Mouse (Mus musculus): ENCODE measurements around the gene Rbfox3. TPM values are rescaled to one million over a fixed set of nuclear protein-coding genes. Genes with fewer than 3 reads are reported as not detected.

The Rbfox3 gene
- polyA plus RNA-seq, 1 experiment from 2014 or later, result 55.2 TPM

GRCm38 (mm10) chr11:118888426-118888825, 23.0 kb downstream of the Rbfox3 start:
- ATAC-seq (ENCODE audit: low FRiP score), result no peak
- Histone ChIP-seq H3K4me3 (no peak overlapping the region), H3K4me2 (no peak overlapping the region), H3K9ac (no peak overlapping the region), H3K4me1 (replicated peaks) (peaks cover 37% of the 10 kb centered on the region), H3K36me3 (peaks cover 4% of the 10 kb centered on the region; the same call in 1 of the 2 replicates), H3K27ac (no peak overlapping the region), H3K9me3 (no peaks in the 10 kb centered on the region), H3K27me3 (no peaks in the 10 kb centered on the region)
- WGBS, result 81% methylated on average over 8 of the region's 8 CpGs

- peaks cover 40% of the 10 kb centered on the region for H3K4me1 ChIP-seq (replicated peaks)
- ATAC-seq (ENCODE audit: low FRiP score), result 0 out of 2 replicates have a peak, but pooled peaks have one; percentile 33
- H3K27ac ChIP-seq, result no peak overlapping the region
- H3K27me3 ChIP-seq, result no peaks in the 10 kb centered on the region
- H3K9me3 ChIP-seq, result no peaks in the 10 kb centered on the region
- no peak overlapping the region for H3K4me2 ChIP-seq
- H3K36me3 ChIP-seq, result peaks cover 4% of the 10 kb centered on the region; the same call in 1 of the 2 replicates
- no peak overlapping the region for H3K4me3 ChIP-seq
- no peak overlapping the region for H3K9ac ChIP-seq
Observed at GRCm38 (mm10) chr11:118887206-118887605, 24.2 kb downstream of the Rbfox3 start.

- Histone ChIP-seq H3K9me3 (no peaks in the 10 kb centered on the region), H3K4me1 (replicated peaks) (peaks cover 41% of the 10 kb centered on the region), H3K36me3 (peaks cover 4% of the 10 kb centered on the region; the same call in 1 of the 2 replicates), H3K4me2 (no peak overlapping the region), H3K27ac (no peak overlapping the region), H3K27me3 (no peaks in the 10 kb centered on the region), H3K9ac (no peak overlapping the region), H3K4me3 (no peak overlapping the region)
- ATAC-seq (ENCODE audit: low FRiP score), result no peak
- 91% methylated on average over 11 of the region's 11 CpGs for WGBS
Observed at GRCm38 (mm10) chr11:118886269-118886965, 25.0 kb downstream of the Rbfox3 start.

GRCm38 (mm10) chr11:118885604-118886003, 25.8 kb downstream of the Rbfox3 start:
- Histone ChIP-seq H3K9ac (no peak overlapping the region), H3K27ac (no peak overlapping the region), H3K4me3 (no peak overlapping the region)

GRCm38 (mm10) chr11:118885135-118885534, 26.3 kb downstream of the Rbfox3 start:
- WGBS, result 91% methylated on average over 16 of the region's 16 CpGs
- Histone ChIP-seq H3K4me3 (no peak overlapping the region), H3K9ac (no peak overlapping the region), H3K36me3 (peaks cover 4% of the 10 kb centered on the region; the same call in 1 of the 2 replicates), H3K9me3 (no peaks in the 10 kb centered on the region), H3K27me3 (no peaks in the 10 kb centered on the region), H3K27ac (no peak overlapping the region), H3K4me1 (replicated peaks) (peaks cover 40% of the 10 kb centered on the region), H3K4me2 (no peak overlapping the region)
- ATAC-seq (ENCODE audit: low FRiP score), result no peak

More at GRCm38 (mm10) chr11:118885604-118886003, 25.8 kb downstream of the Rbfox3 start:
- H3K4me1 ChIP-seq (replicated peaks), result peaks cover 41% of the 10 kb centered on the region
- no peak overlapping the region for H3K4me2 ChIP-seq
- no peaks in the 10 kb centered on the region for H3K9me3 ChIP-seq
- WGBS, result 82% methylated on average over 8 of the region's 8 CpGs
- no peaks in the 10 kb centered on the region for H3K27me3 ChIP-seq
- peaks cover 4% of the 10 kb centered on the region; the same call in 1 of the 2 replicates for H3K36me3 ChIP-seq
- no peak for ATAC-seq (ENCODE audit: low FRiP score)

- Histone ChIP-seq H3K4me1 (replicated peaks) (peaks cover 35% of the 10 kb centered on the region), H3K4me2 (no peak overlapping the region), H3K4me3 (no peak overlapping the region), H3K9ac (no peak overlapping the region), H3K36me3 (peaks cover 4% of the 10 kb centered on the region; the same call in 1 of the 2 replicates), H3K27ac (0 out of 2 replicates have a peak overlapping the region, but pooled peaks have one; percentile 5), H3K9me3 (peaks cover 5% of the 10 kb centered on the region; the same call in 1 of the 2 replicates), H3K27me3 (no peaks in the 10 kb centered on the region)
- ATAC-seq (ENCODE audit: low FRiP score), result no peak
- 84% methylated on average over 9 of the region's 9 CpGs for WGBS
Observed at GRCm38 (mm10) chr11:118883143-118883542, 28.3 kb downstream of the Rbfox3 start.

GRCm38 (mm10) chr11:118881786-118882495, 29.5 kb downstream of the Rbfox3 start:
- H3K9me3 ChIP-seq, result peaks cover 7% of the 10 kb centered on the region; the same call in 1 of the 2 replicates
- no peak overlapping the region for H3K4me2 ChIP-seq
- peaks cover 4% of the 10 kb centered on the region; the same call in 1 of the 2 replicates for H3K36me3 ChIP-seq
- H3K9ac ChIP-seq, result no peak overlapping the region
- no peak overlapping the region for H3K4me3 ChIP-seq
- H3K4me1 ChIP-seq (replicated peaks), result peaks cover 35% of the 10 kb centered on the region
- no peaks in the 10 kb centered on the region for H3K27me3 ChIP-seq
- ATAC-seq (ENCODE audit: low FRiP score), result no peak
- H3K27ac ChIP-seq, result peak overlapping the region; percentile 1; the same call in 1 of the 2 replicates
- 25% methylated on average over 11 of the region's 11 CpGs for WGBS

GRCm38 (mm10) chr11:118879466-118880150, 31.8 kb downstream of the Rbfox3 start:
- peaks cover 55% of the 10 kb centered on the region for H3K4me1 ChIP-seq (replicated peaks)
- H3K9me3 ChIP-seq, result peaks cover 7% of the 10 kb centered on the region; the same call in 1 of the 2 replicates
- WGBS, result 95% methylated on average over 8 of the region's 8 CpGs
- H3K27ac ChIP-seq, result no peak overlapping the region
- H3K27me3 ChIP-seq, result no peaks in the 10 kb centered on the region
- H3K9ac ChIP-seq, result no peak overlapping the region
- no peak overlapping the region for H3K4me3 ChIP-seq
- H3K36me3 ChIP-seq, result no peaks in the 10 kb centered on the region
- H3K4me2 ChIP-seq, result no peak overlapping the region
- no peak for ATAC-seq (ENCODE audit: low FRiP score)

- Histone ChIP-seq H3K27me3 (no peaks in the 10 kb centered on the region), H3K9ac (no peak overlapping the region), H3K4me2 (no peak overlapping the region), H3K4me3 (no peak overlapping the region), H3K9me3 (peaks cover 7% of the 10 kb centered on the region; the same call in 1 of the 2 replicates), H3K36me3 (no peaks in the 10 kb centered on the region), H3K4me1 (replicated peaks) (peaks cover 64% of the 10 kb centered on the region), H3K27ac (no peak overlapping the region)
- 92% methylated on average over 13 of the region's 13 CpGs for WGBS
- no peak for ATAC-seq (ENCODE audit: low FRiP score)
Observed at GRCm38 (mm10) chr11:118878605-118879245, 32.7 kb downstream of the Rbfox3 start.

GRCm38 (mm10) chr11:118875243-118875897, 36.0 kb downstream of the Rbfox3 start:
- H3K9me3 ChIP-seq, result peaks cover 7% of the 10 kb centered on the region; the same call in 1 of the 2 replicates
- ATAC-seq (ENCODE audit: low FRiP score), result peak; percentile 69
- H3K36me3 ChIP-seq, result no peaks in the 10 kb centered on the region
- WGBS, result 19% methylated on average over 5 of the region's 5 CpGs
- H3K9ac ChIP-seq, result no peak overlapping the region; the same call in 1 of the 2 replicates
- no peak overlapping the region for H3K4me2 ChIP-seq
- no peak overlapping the region for H3K4me3 ChIP-seq
- H3K4me1 ChIP-seq (replicated peaks), result peaks cover 39% of the 10 kb centered on the region
- peak overlapping the region; percentile 87 for H3K27ac ChIP-seq
- no peaks in the 10 kb centered on the region for H3K27me3 ChIP-seq

- WGBS, result 24% methylated on average over 7 of the region's 7 CpGs
- no peak overlapping the region for H3K4me2 ChIP-seq
- H3K27me3 ChIP-seq, result no peaks in the 10 kb centered on the region
- no peak overlapping the region for H3K4me3 ChIP-seq
- no peaks in the 10 kb centered on the region for H3K36me3 ChIP-seq
- peaks cover 37% of the 10 kb centered on the region for H3K4me1 ChIP-seq (replicated peaks)
- H3K27ac ChIP-seq, result peak overlapping the region; percentile 87
- ATAC-seq (ENCODE audit: low FRiP score), result peak; percentile 40; the same call in 1 of the 2 replicates
- peak overlapping the region; percentile 35 for H3K9ac ChIP-seq
- H3K9me3 ChIP-seq, result peaks cover 7% of the 10 kb centered on the region; the same call in 1 of the 2 replicates
Observed at GRCm38 (mm10) chr11:118874487-118875095, 36.8 kb downstream of the Rbfox3 start.
